Mouse (Mus musculus) ovary, postnatal 10 days (tissue): ENCODE data around the gene Vegfa.

Experiments used
- DNase-seq: peaks from one replicate; pipeline ENCODE4 v3.0.0; 2022; ENCODE audit warnings: low spot score

Vegfa gene

DNA sequence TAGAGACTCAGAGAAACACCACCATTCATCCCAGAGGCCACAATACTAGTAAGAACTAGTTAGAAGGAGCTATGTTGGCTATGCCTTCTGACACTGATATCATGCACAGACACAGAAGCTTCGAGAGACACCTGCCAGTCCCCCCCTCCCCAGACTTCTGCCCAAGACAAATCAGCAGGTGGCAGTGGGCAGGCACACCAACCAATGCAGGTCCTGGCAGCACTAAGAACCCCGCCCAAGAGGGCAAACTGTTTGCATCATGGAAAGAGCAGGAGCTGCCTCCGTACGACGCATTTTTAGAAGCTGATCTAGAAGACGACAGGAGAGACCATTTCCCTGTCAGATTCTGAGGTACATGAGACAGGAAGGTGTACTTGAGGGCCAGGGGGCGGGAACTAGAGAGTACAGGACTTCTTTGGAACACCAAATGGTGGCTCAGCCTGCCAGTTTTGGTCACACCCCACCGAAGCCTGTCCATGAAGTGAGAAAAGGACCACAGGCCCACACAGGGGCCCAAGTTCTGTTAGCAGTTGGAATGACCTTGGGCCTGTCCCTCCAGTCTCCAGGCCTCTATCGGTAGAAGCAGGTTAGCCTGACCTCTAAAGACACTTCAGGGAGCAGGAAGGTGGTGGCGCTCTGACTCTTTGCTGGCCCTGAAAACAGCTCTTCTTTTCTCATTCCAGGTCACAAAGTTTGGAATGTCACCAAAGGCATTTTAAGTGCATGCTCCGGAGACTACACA is 6.1 kb downstream of the Vegfa start:
- no peak for DNase-seq

DNA sequence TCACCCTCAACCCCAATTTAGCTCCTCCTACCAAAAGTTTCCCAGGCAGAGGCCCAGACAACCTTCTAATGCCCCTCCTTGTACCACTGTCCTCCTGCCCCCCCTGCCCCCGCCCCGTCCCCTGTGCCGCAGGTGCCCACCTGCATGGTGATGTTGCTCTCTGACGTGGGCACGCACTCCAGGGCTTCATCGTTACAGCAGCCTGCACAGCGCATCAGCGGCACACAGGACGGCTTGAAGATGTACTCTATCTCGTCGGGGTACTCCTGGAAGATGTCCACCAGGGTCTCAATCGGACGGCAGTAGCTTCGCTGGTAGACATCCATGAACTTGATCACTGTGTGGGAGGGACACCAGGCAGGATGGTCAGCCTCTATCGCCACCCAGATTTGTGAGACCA is 7.0 kb downstream of the Vegfa start:
- DNase-seq: no peak

DNA sequence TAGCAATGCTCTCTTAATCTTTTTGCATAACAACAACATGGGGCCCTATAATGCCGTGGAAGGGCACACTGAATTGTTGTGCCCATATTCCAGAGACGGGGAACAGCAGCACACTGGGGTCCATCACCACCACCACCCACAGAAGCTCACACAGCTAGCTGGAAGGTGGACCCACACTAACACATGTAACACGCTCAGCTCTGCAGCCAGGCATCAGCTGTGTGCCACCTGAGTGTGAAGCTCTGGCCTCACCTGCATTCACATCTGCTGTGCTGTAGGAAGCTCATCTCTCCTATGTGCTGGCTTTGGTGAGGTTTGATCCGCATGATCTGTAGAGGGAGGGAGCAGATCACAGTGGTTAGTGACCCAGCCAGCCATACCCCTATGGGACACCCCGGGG is 8.0 kb downstream of the Vegfa start:
- no peak for DNase-seq

- no peak for DNase-seq
These were observed 8.6 kb downstream of the Vegfa start for GRCm38 (mm10) chr17:46023572-46023971.

DNA sequence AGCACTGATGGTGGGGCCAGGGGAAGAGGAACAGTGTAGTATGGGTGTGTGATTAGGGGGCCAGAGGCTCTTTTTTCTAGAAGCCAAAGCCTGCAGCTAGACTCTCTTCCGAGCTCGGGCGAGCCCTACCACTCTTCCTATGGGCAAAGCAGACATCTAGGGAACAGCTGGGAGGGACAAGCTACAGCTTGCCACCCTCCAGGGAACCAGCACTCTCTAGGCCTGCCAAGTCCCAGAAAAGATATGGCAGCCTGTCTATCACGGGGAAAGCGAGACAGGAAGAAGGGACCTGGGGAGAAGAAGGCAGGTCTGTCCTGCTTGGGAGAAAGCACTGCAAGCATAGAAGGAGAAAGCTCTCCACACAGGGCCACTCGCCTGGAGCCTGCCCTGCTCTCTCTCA is 9.2 kb downstream of the Vegfa start:
- no peak for DNase-seq

DNA sequence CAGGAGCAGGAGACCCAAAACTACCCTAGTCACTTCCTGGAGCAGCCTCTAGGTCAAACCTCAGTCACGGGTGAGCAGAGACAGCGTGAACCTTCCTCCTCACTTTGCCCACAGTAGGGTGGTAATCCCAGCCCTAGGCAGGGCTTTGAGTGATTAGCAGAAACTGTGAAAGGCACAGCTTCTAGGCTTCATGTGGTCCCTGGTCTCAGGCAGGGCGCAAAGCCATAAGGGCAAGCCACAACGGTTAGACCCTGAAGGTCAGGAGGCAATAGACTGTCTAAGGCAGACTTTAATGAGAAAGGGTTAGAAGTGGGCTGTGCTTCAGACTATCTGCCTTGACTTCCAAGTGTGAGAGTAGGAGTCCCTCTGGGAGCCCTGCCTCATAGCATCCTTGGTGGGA is 9.7 kb downstream of the Vegfa start:
- DNase-seq: no peak

- no peak for DNase-seq
These were observed 10.4 kb downstream of the Vegfa start for GRCm38 (mm10) chr17:46021760-46022159.

GRCm38 (mm10) chr17:46021173-46021572 is 11.0 kb downstream of the Vegfa start:
- DNase-seq: no peak

DNA sequence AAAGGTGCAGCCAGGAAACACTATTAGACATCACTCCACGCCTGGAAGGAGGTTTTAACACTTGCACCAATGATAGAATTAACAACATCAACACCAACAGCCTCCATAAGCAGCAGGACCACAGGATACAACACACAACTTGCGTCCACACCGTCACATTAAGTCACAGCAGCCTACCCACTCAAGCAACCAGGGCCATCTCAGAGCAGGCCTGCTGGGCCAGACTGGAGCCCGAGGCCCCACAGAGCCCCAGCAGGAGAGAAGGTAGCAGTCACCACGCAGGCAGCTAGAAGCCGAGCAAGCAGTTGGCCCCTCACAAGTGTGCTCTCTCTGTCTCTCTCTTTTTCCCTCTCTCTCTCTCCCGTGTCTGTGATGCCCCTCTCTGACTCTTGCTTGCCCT is 11.6 kb downstream of the Vegfa start:
- no peak for DNase-seq

DNA sequence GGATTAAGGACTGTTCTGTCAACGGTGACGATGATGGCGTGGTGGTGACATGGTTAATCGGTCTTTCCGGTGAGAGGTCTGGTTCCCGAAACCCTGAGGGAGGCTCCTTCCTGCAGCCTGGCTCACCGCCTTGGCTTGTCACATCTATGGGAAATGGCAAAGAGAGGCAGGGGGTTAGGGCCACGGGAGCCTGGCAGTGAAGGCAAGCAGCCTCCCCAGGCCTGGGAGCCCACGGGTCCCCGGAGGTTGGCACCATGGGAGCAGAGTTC is 13.5 kb downstream of the Vegfa start:
- no peak for DNase-seq

GRCm38 (mm10) chr17:46017946-46018735 is 14.0 kb downstream of the Vegfa start:
- no peak for DNase-seq

DNA sequence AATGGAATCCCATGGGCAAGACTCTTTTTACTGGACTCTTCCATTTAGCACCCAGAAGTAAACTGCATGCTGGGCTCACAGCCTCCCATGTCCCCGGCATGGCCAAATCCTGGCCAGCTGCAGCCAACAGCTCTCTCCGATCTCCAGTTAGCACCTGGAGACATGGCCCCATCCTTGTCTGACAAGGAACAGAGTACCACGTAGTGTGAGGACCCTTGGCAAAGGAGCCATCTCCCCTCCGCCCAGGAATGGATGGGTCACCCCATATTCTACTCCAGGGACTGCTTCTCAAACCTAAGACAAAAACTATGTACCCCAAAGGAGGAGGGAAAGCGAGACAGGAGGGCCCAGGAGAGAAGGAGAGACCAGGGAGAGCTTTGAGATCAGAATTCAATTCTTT is 15.6 kb downstream of the Vegfa start:
- DNase-seq: no peak

- DNase-seq: no peak
These were observed 16.2 kb downstream of the Vegfa start for GRCm38 (mm10) chr17:46015967-46016366.

GRCm38 (mm10) chr17:46014935-46015334 is 17.2 kb downstream of the Vegfa start:
- no peak for DNase-seq

- no peak for DNase-seq
These were observed 18.6 kb downstream of the Vegfa start for GRCm38 (mm10) chr17:46013549-46013948.

DNA sequence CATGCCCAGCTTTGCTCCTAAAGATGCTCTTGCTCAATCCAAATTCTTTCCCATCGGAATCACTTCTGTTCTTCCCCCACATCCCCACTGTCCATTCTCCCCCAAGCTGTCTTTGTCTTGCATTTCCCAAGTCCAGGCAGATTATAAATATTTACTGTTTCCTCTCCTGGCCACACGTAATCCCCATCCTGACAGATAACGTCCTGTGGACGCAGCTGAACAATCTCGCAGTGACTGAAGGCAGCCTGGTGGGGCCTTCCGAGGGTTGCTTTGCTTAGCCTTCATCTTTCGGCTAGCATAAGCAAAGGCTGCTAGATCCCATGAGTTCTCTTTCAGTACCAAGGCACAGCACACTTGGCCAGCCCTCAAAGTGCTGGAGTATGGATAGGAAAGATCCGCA is 20.0 kb downstream of the Vegfa start:
- DNase-seq: no peak

- no peak for DNase-seq
These were observed 21.7 kb downstream of the Vegfa start for GRCm38 (mm10) chr17:46010462-46010861.

DNA sequence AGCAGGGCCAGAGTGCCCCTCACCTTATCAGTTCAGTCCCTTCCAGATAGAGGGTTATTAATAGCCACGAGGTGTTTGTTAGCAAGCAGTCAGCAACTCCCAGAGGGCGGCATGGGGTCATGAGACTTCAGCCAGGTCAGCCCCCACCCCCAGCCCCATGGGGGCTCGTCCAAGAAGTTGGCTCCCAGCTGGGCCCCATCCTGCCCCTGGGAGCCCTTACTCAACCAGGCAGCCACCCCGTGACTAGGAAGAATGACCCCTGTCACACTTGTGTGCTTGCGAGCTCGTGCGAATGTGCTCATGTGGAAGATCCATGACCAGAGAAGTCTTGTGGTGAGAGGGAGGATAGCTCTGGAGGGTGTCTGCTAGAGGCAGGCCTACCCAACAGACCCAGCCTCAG is 23.0 kb downstream of the Vegfa start:
- no peak for DNase-seq

DNA sequence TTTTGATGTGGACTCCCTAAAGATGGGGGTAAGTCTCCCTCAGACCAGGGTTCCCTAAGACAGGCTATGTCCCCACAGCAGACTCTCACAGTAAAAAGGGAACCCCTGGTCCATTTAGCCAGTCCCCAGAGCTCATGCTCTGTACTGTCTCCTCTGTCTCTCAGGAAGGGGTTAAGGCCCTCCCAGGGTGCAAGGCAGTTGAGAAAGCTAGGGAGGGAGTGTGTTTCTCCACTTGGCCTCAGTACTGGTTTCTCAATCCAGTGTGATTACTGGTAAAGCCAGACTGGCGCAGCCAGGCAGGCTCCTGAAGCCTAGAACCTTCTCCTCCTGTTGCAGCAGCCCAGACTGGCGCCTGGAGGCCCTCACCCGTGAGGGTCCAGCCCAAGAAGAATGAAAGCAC is 26.7 kb downstream of the Vegfa start:
- no peak for DNase-seq

- no peak for DNase-seq
These were observed 27.7 kb downstream of the Vegfa start for GRCm38 (mm10) chr17:46004482-46004881.

- DNase-seq: no peak
These were observed 28.3 kb downstream of the Vegfa start for GRCm38 (mm10) chr17:46003717-46004481.

GRCm38 (mm10) chr17:45999366-45999940 is 32.7 kb downstream of the Vegfa start:
- DNase-seq: no peak

DNA sequence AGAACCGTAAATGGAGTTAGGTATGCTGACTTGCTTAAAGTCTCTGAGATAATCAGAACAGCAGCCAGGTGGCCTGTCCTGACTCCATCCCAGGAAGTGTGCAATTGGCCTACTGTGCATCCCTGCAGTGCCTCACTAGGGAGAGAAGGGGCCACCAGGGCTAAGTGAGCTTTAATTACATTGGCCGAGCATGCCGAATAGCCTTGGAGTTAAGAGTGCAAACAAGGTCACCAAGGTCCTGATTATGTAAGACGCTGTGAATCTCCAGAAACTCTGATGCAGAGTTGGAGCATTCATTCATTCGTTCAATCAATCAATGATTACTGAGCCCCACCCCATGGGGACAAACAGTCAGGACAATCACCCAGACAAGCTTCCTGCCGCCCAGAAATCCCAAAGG is 33.8 kb downstream of the Vegfa start:
- DNase-seq: no peak
